Mouse (Mus musculus): ENCODE results near the gene Atxn2.

GRCm38 (mm10) chr5:121711928-121712231, 743 bp downstream of the Atxn2 start:
- TF ChIP-seq CTCF (IDR thresholded peaks at IDR 0.05; ENCODE audit: low read depth) = no peak
- TF ChIP-seq EP300 (IDR thresholded peaks at IDR 0.05; ENCODE audit: low read depth) = no peak
